Mouse (Mus musculus) MEL (cell line): ENCODE measurements around the gene Pipox.

Experiments used
- CTCF ChIP-seq, 3 experiments: IDR thresholded peaks in 2 of 3; conservative IDR thresholded peaks in 1 of 3; 2 replicates each; pipeline ENCODE4 v1.5.1; 2011 to 2012; ENCODE audit warnings: low read length in 3 of 3, low read depth in 2 of 3, mild to moderate bottlenecking in 2 of 3, improper control_type of control experiment in 1 of 3, inconsistent platforms in 1 of 3, mixed read lengths in 1 of 3, moderate library complexity in 1 of 3; ENCODE audit not compliant: control insufficient read depth in 1 of 3, insufficient read depth in 1 of 3, poor library complexity in 1 of 3, severe bottlenecking in 1 of 3
- EP300 ChIP-seq, 2 experiments: IDR thresholded peaks; 2 replicates each; pipeline ENCODE4 v1.6.1; 2011; ENCODE audit warnings: improper control_type of control experiment in 2 of 2, low read length in 2 of 2, low read depth in 1 of 2, mild to moderate bottlenecking in 1 of 2
- GATA1 ChIP-seq: IDR thresholded peaks from 2 replicates; pipeline ENCODE4 v1.6.1; 2011; ENCODE audit warnings: low read depth, low read length, improper control_type of control experiment
- KAT2A ChIP-seq: conservative IDR thresholded peaks from 2 replicates; pipeline ENCODE4 v1.6.1; 2012; ENCODE audit warnings: low read depth, low read length, improper control_type of control experiment, inconsistent platforms
- MAFK ChIP-seq: IDR thresholded peaks from 2 replicates; pipeline ENCODE4 v1.6.1; 2011; ENCODE audit warnings: low read depth, mild to moderate bottlenecking, low read length, improper control_type of control experiment, borderline replicate concordance
- MAX ChIP-seq: IDR thresholded peaks from 2 replicates; pipeline ENCODE4 v1.6.1; 2011; ENCODE audit warnings: low read length, improper control_type of control experiment
- MYB ChIP-seq: IDR thresholded peaks from 2 replicates; pipeline ENCODE4 v1.6.1; 2011; ENCODE audit warnings: mild to moderate bottlenecking, low read depth, low read length, improper control_type of control experiment
- NRF1 ChIP-seq: IDR thresholded peaks from 2 replicates; pipeline ENCODE4 v1.6.1; 2014; ENCODE audit warnings: low read depth, mild to moderate bottlenecking, inconsistent platforms, low read length, improper control_type of control experiment, moderate library complexity; ENCODE audit not compliant: poor library complexity, insufficient read depth, severe bottlenecking
- POLR2A ChIP-seq, 2 experiments: IDR thresholded peaks; 2 replicates each; pipeline ENCODE4 v1.6.1; 2011 to 2012; ENCODE audit warnings: low read length in 2 of 2, mild to moderate bottlenecking in 2 of 2, control low read depth in 1 of 2, improper control_type of control experiment in 1 of 2, low read depth in 1 of 2, moderate library complexity in 1 of 2; ENCODE audit not compliant: control insufficient read depth in 1 of 2, insufficient read depth in 1 of 2, poor library complexity in 1 of 2
- RAD21 ChIP-seq: IDR thresholded peaks from 2 replicates; pipeline ENCODE4 v1.6.1; 2011; ENCODE audit warnings: mild to moderate bottlenecking, low read depth, low read length, improper control_type of control experiment
- TAL1 ChIP-seq: IDR thresholded peaks from 2 replicates; pipeline ENCODE4 v1.6.1; 2012; ENCODE audit warnings: mild to moderate bottlenecking, inconsistent platforms, low read length, moderate library complexity, mixed read lengths
- ZC3H11A ChIP-seq: IDR thresholded peaks from 2 replicates; pipeline ENCODE4 v1.6.1; 2012; ENCODE audit warnings: low read depth, mild to moderate bottlenecking, inconsistent platforms, low read length, improper control_type of control experiment
- ZKSCAN1 ChIP-seq: IDR thresholded peaks from 2 replicates; pipeline ENCODE4 v1.6.1; 2012; ENCODE audit warnings: low read depth, mild to moderate bottlenecking, inconsistent platforms, low read length, improper control_type of control experiment, moderate library complexity
- ZMIZ1 ChIP-seq: IDR thresholded peaks from 2 replicates; pipeline ENCODE4 v1.6.1; 2012; ENCODE audit warnings: low read depth, mild to moderate bottlenecking, inconsistent platforms, low read length, improper control_type of control experiment, moderate library complexity

DNA sequence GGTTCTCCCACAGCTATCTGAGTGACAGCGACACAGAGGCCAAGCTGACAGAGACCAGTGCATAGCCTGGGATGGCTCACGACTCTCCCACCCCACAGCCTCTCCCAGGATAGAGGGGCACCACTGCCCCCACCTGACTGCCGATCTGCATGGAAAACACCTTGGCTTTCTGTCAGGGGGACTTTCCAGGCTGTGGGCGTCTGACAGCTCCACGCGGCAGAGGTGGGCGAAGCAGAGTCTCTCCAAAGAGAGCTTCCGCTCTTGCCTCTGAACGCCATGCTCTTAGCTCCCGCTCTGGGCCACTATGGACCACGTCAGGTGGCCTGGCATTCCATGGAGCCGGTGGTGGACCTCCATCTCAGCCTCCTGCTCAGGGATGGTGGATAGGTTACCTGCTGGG is 29.1 kb downstream of the Pipox start:
- TF ChIP-seq NRF1 = no peak
- no peak for TF ChIP-seq CTCF (IDR thresholded peaks at IDR 0.05 in 2 of 3, conservative IDR thresholded peaks at IDR 0.05 in 1 of 3; ENCODE audit: control insufficient read depth in 1 of 3, insufficient read depth in 1 of 3, low read depth in 2 of 3, low read length in 3 of 3, poor library complexity in 1 of 3, severe bottlenecking in 1 of 3)
- no peak for TF ChIP-seq TAL1
- TF ChIP-seq RAD21 = no peak
- TF ChIP-seq ZKSCAN1 = no peak
- no peak for TF ChIP-seq MYB
- no peak for TF ChIP-seq MAX
- no peak for TF ChIP-seq POLR2A (IDR thresholded peaks at IDR 0.05; ENCODE audit: control insufficient read depth in 1 of 2, insufficient read depth in 1 of 2, low read depth in 1 of 2, low read length in 2 of 2, poor library complexity in 1 of 2)
- TF ChIP-seq ZMIZ1 = no peak
- TF ChIP-seq EP300 (IDR thresholded peaks at IDR 0.05; ENCODE audit: low read depth in 1 of 2, low read length in 2 of 2) = no peak
- no peak for TF ChIP-seq MAFK
- TF ChIP-seq KAT2A = no peak
- no peak for TF ChIP-seq GATA1
- TF ChIP-seq ZC3H11A = no peak
